Mouse (Mus musculus): Measurements from ENCODE around the gene Usp6nl.

Gene Usp6nl

DNA sequence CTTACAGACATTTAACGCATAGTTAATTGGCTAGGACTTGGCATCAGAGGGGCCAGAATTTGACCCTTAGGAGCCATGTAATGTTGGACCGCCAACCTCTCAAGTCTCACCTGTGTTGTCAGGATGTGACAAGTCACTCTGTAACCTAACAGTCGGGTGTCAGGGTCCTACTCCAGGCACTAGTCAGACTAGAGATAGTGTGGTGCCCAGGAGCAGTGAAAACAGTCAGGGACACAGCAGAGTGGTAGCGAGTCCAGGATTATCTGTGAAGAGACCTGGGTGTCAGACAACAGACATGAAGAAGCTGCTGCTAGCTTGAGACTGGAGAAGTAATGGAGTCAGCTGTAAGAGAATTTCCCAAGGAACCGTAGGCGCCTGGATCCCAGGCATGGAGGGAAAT lies 45.0 kb downstream of the Usp6nl start:
- no peak for DNase-seq (ENCODE audit: low read depth, low spot score)

GRCm38 (mm10) chr2:6374216-6374615 lies 51.7 kb downstream of the Usp6nl start:
- DNase-seq (ENCODE audit: low read depth, low spot score): peak; percentile 64

- DNase-seq (ENCODE audit: low read depth, low spot score): no peak
These were observed 53.6 kb downstream of the Usp6nl start for GRCm38 (mm10) chr2:6376071-6376470.

GRCm38 (mm10) chr2:6376941-6377340 lies 54.5 kb downstream of the Usp6nl start:
- no peak for DNase-seq (ENCODE audit: low read depth, low spot score)

- DNase-seq (ENCODE audit: low read depth, low spot score): no peak
These were observed 56.2 kb downstream of the Usp6nl start for GRCm38 (mm10) chr2:6378590-6379205.

- DNase-seq (ENCODE audit: low read depth, low spot score): no peak
These were observed 57.3 kb downstream of the Usp6nl start for GRCm38 (mm10) chr2:6379731-6380212.

- no peak for DNase-seq (ENCODE audit: low read depth, low spot score)
These were observed 57.9 kb downstream of the Usp6nl start for GRCm38 (mm10) chr2:6380401-6380800.

- no peak for DNase-seq (ENCODE audit: low read depth, low spot score)
These were observed 62.1 kb downstream of the Usp6nl start for GRCm38 (mm10) chr2:6384407-6385146.

GRCm38 (mm10) chr2:6389162-6389561 lies 66.7 kb downstream of the Usp6nl start:
- no peak for DNase-seq (ENCODE audit: low read depth, low spot score)

- DNase-seq (ENCODE audit: low read depth, low spot score): no peak
These were observed 68.8 kb downstream of the Usp6nl start for GRCm38 (mm10) chr2:6391261-6391660.

DNA sequence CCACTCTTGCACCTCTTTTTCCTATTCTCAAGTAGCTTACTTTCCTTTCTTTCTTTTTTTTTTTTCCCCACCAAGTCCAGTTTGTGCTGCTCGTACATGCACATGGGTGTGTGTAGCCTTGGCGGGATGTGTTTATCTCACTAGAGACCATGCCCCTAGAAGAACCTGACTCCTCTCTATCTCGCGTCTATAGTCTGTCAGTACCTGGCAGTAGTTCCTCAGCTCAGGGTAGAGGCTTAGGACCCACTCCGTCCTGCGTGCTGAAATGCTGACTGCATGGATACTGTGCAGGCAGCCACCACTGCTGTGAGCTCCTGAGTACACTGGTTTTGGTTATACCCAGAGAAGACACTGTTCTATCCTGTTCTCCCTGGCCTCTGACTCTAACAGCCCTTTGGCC lies 69.5 kb downstream of the Usp6nl start:
- no peak for DNase-seq (ENCODE audit: low read depth, low spot score)

- DNase-seq (ENCODE audit: low read depth, low spot score): no peak
These were observed 73.6 kb downstream of the Usp6nl start for GRCm38 (mm10) chr2:6395851-6396625.

- DNase-seq (ENCODE audit: low read depth, low spot score): no peak
These were observed 74.2 kb downstream of the Usp6nl start for GRCm38 (mm10) chr2:6396626-6397146.

GRCm38 (mm10) chr2:6397166-6397565 lies 74.7 kb downstream of the Usp6nl start:
- DNase-seq (ENCODE audit: low read depth, low spot score): no peak

DNA sequence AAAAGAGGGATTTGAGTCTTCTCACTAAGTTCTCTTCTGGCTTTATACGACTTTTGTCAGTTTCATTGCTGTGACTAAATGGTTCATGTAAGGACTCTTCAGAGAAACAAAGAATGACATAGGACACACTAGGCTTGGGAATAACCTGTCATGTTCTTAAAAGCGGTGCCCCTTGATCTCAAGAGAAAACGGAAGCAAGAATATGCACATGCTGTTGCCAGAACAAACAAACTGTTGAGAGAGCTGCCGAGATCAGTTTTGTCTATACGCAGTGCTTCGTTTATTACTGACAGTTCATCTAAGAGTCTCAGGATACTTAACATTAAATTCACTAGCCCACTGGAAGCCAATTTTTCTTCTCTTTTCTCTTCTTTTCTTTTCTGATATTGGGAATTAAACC lies 76.4 kb downstream of the Usp6nl start:
- DNase-seq (ENCODE audit: low read depth, low spot score): no peak

GRCm38 (mm10) chr2:6401039-6401438 lies 78.6 kb downstream of the Usp6nl start:
- DNase-seq (ENCODE audit: low read depth, low spot score): no peak

DNA sequence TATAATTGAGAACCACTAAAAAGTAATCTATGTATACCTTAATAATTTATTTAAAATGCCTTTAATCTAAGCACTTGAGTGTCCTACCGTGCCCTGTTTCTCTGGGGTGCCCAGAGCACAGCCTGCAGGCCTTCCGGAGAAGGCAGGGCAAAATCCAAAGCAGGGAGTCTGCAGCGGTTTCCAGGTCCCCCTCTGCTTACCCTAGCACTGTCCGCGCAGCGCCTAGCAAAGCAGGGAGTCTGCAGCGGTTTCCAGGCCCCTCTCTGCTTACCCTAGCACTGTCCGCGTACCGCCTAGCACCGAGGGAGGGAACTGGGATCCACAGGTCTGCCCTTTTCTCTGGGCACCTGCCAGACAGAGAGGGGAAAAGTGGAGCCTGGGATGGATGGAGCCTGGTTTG lies 80.9 kb downstream of the Usp6nl start:
- peak; percentile 83 for DNase-seq (ENCODE audit: low read depth, low spot score)

DNA sequence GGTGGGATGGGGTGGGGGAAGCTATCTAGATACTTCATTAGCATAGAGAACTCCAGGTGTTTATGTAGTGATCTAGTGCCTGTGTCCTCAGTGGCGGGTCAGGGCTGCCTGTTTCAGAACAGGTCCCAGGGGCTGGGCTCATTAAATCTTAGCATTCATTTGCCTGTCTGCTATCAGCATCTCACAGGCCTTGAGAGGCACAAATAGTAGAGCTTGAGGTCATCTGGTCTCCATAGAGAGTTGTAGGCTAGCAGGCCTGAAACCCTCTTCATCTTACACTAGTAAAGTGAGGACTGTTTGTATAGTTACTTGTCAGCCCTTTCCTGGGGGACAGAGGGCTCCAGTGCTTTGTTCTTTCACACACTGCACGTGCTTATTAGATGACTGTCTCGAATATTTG lies 81.5 kb downstream of the Usp6nl start:
- no peak for DNase-seq (ENCODE audit: low read depth, low spot score)

- no peak for DNase-seq (ENCODE audit: low read depth, low spot score)
These were observed 82.2 kb downstream of the Usp6nl start for GRCm38 (mm10) chr2:6404627-6405026.

- DNase-seq (ENCODE audit: low read depth, low spot score): peak; percentile 63
These were observed 82.9 kb downstream of the Usp6nl start for GRCm38 (mm10) chr2:6405059-6406033.

- no peak for DNase-seq (ENCODE audit: low read depth, low spot score)
These were observed 85.2 kb downstream of the Usp6nl start for GRCm38 (mm10) chr2:6407711-6408110.

Measured in ES-CJ7 (cell line).